Mouse (Mus musculus): Measurements from ENCODE around the gene Col26a1. TPM values are rescaled to one million over a fixed set of nuclear protein-coding genes. Genes with fewer than 3 reads are reported as not detected.

Gene Col26a1
- polyA plus RNA-seq, 1 experiment, result not detected

- 77% methylated on average over 6 of the region's 6 CpGs for WGBS
- Histone ChIP-seq H3K4me3 (replicated peaks; ENCODE audit: control insufficient read depth, low read depth, low read length) (no peak overlapping the region), H3K27ac (ENCODE audit: control insufficient read depth, insufficient read depth, low read depth, low read length, poor library complexity) (no peak overlapping the region), H3K4me1 (ENCODE audit: control insufficient read depth, insufficient read depth, low read length) (no peaks in the 10 kb centered on the region)
- TF ChIP-seq POLR2A (IDR thresholded peaks at IDR 0.05; ENCODE audit: borderline replicate concordance, control insufficient read depth, low read depth, low read length), result no peak
- TF ChIP-seq CTCF (IDR thresholded peaks at IDR 0.05; ENCODE audit: control insufficient read depth, insufficient read depth, low read length), result no peak
Measured at GRCm38 (mm10) chr5:136805019-136805418, 78.0 kb downstream of the Col26a1 start.

DNA sequence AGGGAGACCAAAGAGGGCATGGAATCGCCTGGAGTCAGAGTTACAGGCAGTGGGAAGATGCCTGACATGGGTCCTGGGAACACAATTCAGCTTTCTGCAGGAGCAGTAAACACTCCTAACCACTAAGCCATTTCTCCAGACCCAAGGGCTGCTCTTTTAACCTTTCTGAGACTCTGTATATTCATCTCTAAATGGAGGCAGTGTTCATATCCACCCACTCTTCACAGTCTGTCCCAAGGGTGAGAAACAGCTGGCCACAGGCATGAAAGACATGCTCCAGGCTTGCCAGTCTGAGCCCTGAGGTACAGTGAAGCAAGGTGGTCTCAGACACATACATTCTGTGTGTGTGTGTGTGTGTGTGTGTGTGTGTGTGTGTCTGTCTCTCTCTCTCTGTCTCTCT lies 78.8 kb downstream of the Col26a1 start:
- TF ChIP-seq CTCF (IDR thresholded peaks at IDR 0.05; ENCODE audit: control insufficient read depth, insufficient read depth, low read length) (no peak), POLR2A (IDR thresholded peaks at IDR 0.05; ENCODE audit: borderline replicate concordance, control insufficient read depth, low read depth, low read length) (no peak)
- 58% methylated on average over 1 of the region's 1 CpGs for WGBS
- Histone ChIP-seq H3K27ac (ENCODE audit: control insufficient read depth, insufficient read depth, low read depth, low read length, poor library complexity) (no peak overlapping the region), H3K4me1 (ENCODE audit: control insufficient read depth, insufficient read depth, low read length) (no peaks in the 10 kb centered on the region), H3K4me3 (replicated peaks; ENCODE audit: control insufficient read depth, low read depth, low read length) (no peak overlapping the region)

- H3K27ac ChIP-seq (ENCODE audit: control insufficient read depth, insufficient read depth, low read depth, low read length, poor library complexity), result no peak overlapping the region
- WGBS, result 53% methylated on average over 17 of the region's 17 CpGs
- H3K4me3 ChIP-seq (replicated peaks; ENCODE audit: control insufficient read depth, low read depth, low read length), result no peak overlapping the region
- H3K4me1 ChIP-seq (ENCODE audit: control insufficient read depth, insufficient read depth, low read length), result no peaks in the 10 kb centered on the region
- TF ChIP-seq CTCF (IDR thresholded peaks at IDR 0.05; ENCODE audit: control insufficient read depth, insufficient read depth, low read length) (no peak), POLR2A (IDR thresholded peaks at IDR 0.05; ENCODE audit: borderline replicate concordance, control insufficient read depth, low read depth, low read length) (no peak)
Measured at GRCm38 (mm10) chr5:136802732-136803131, 80.3 kb downstream of the Col26a1 start.

- Histone ChIP-seq H3K4me1 (ENCODE audit: control insufficient read depth, insufficient read depth, low read length) (no peaks in the 10 kb centered on the region), H3K4me3 (replicated peaks; ENCODE audit: control insufficient read depth, low read depth, low read length) (no peak overlapping the region), H3K27ac (ENCODE audit: control insufficient read depth, insufficient read depth, low read depth, low read length, poor library complexity) (0 out of 2 replicates have a peak overlapping the region, but pooled peaks have one; percentile 12)
- WGBS, result 24% methylated on average over 2 of the region's 2 CpGs
- TF ChIP-seq POLR2A (IDR thresholded peaks at IDR 0.05; ENCODE audit: borderline replicate concordance, control insufficient read depth, low read depth, low read length), result no peak
- TF ChIP-seq CTCF (IDR thresholded peaks at IDR 0.05; ENCODE audit: control insufficient read depth, insufficient read depth, low read length), result no peak
Measured at GRCm38 (mm10) chr5:136796917-136797316, 86.1 kb downstream of the Col26a1 start.

DNA sequence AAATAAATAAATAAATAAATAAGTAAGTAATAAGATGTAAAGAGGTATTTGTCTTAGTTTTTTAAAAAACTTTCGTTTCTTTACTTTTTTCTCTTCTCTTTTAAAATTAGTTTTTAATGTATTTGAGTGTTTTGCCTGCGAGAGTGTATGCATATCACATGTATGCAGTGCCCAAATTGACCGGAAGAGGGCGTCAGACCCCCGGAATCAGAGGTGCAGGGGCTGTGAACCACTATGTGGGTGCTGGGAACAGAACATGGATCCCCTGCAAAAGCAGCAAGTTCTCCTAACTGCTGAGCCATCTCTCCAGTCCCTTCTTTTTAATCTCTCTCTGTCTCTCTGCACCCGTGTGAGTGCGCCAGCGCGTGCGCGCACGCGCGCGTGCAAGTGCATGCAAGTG lies 89.2 kb downstream of the Col26a1 start:
- 90% methylated on average over 15 of the region's 15 CpGs for WGBS
- no peak overlapping the region for H3K4me3 ChIP-seq (replicated peaks; ENCODE audit: control insufficient read depth, low read depth, low read length)
- H3K4me1 ChIP-seq (ENCODE audit: control insufficient read depth, insufficient read depth, low read length), result no peaks in the 10 kb centered on the region
- TF ChIP-seq CTCF (IDR thresholded peaks at IDR 0.05; ENCODE audit: control insufficient read depth, insufficient read depth, low read length), result no peak
- TF ChIP-seq POLR2A (IDR thresholded peaks at IDR 0.05; ENCODE audit: borderline replicate concordance, control insufficient read depth, low read depth, low read length), result no peak
- H3K27ac ChIP-seq (ENCODE audit: control insufficient read depth, insufficient read depth, low read depth, low read length, poor library complexity), result no peak overlapping the region

- TF ChIP-seq CTCF (IDR thresholded peaks at IDR 0.05; ENCODE audit: control insufficient read depth, insufficient read depth, low read length) (no peak), POLR2A (IDR thresholded peaks at IDR 0.05; ENCODE audit: borderline replicate concordance, control insufficient read depth, low read depth, low read length) (no peak)
- 77% methylated on average over 10 of the region's 10 CpGs for WGBS
- Histone ChIP-seq H3K4me1 (ENCODE audit: control insufficient read depth, insufficient read depth, low read length) (no peaks in the 10 kb centered on the region), H3K27ac (ENCODE audit: control insufficient read depth, insufficient read depth, low read depth, low read length, poor library complexity) (no peak overlapping the region), H3K4me3 (replicated peaks; ENCODE audit: control insufficient read depth, low read depth, low read length) (no peak overlapping the region)
Measured at GRCm38 (mm10) chr5:136792541-136792940, 90.5 kb downstream of the Col26a1 start.

DNA sequence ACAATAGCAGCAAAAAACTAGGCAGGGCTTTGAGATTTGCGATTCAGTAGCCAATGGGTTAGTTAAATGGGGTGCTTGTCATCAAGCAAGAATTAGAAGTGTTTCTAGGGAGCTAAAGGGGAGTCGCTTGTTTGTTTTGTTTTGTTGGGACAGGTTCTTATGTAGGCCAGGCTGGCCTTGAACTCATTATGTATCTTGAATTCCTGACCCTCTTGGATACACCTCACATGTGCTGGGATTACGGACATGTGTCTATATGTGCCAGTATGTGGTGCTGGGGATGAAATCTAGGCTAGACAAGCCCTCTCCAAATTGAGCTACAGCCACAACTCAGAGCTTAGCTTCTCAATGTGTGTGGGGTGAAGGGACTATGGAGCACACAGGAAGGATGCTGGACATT lies 91.8 kb downstream of the Col26a1 start:
- WGBS, result 75% methylated on average over 3 of the region's 3 CpGs
- no peak overlapping the region for H3K27ac ChIP-seq (ENCODE audit: control insufficient read depth, insufficient read depth, low read depth, low read length, poor library complexity)
- no peaks in the 10 kb centered on the region for H3K4me1 ChIP-seq (ENCODE audit: control insufficient read depth, insufficient read depth, low read length)
- no peak overlapping the region for H3K4me3 ChIP-seq (replicated peaks; ENCODE audit: control insufficient read depth, low read depth, low read length)
- no peak for TF ChIP-seq CTCF (IDR thresholded peaks at IDR 0.05; ENCODE audit: control insufficient read depth, insufficient read depth, low read length)
- no peak for TF ChIP-seq POLR2A (IDR thresholded peaks at IDR 0.05; ENCODE audit: borderline replicate concordance, control insufficient read depth, low read depth, low read length)

DNA sequence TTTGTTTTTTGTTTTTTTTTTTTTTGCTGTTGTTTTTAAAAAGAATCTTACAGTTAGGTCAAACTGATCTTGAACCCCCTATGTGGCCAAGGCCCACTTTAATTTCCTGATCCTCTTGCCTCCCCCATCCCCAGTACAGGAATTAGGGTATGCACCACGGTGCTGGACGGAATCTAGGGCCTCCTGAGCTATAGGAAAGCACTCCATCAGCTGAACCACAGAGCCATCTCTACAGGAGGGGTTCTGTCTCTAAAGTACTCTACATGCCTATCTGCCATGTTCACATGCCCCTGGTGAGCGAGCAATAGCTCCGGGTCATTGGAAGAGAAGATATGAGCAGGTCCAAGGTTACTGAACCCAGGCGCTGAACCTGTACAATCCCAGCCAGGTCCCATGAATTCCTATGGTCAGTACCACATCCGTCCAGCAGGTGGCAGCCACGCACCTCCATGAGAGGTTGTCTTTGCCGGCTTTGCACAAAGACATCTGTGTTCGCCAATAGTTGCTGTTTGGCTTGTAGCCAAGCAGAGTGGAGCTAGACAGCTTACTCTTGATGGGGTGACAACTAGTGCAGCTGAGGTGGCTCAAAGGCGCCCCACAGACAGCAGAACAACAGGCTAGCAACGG lies 92.3 kb downstream of the Col26a1 start:
- Histone ChIP-seq H3K27ac (ENCODE audit: control insufficient read depth, insufficient read depth, low read depth, low read length, poor library complexity) (no peak overlapping the region), H3K4me1 (ENCODE audit: control insufficient read depth, insufficient read depth, low read length) (no peaks in the 10 kb centered on the region), H3K4me3 (replicated peaks; ENCODE audit: control insufficient read depth, low read depth, low read length) (no peak overlapping the region)
- 14% methylated on average over 11 of the region's 11 CpGs for WGBS
- TF ChIP-seq POLR2A (IDR thresholded peaks at IDR 0.05; ENCODE audit: borderline replicate concordance, control insufficient read depth, low read depth, low read length) (no peak), CTCF (IDR thresholded peaks at IDR 0.05; ENCODE audit: control insufficient read depth, insufficient read depth, low read length) (peak; percentile 96)

GRCm38 (mm10) chr5:136784531-136784930 lies 98.5 kb downstream of the Col26a1 start:
- Histone ChIP-seq H3K27ac (ENCODE audit: control insufficient read depth, insufficient read depth, low read depth, low read length, poor library complexity) (no peak overlapping the region), H3K4me3 (replicated peaks; ENCODE audit: control insufficient read depth, low read depth, low read length) (no peak overlapping the region), H3K4me1 (ENCODE audit: control insufficient read depth, insufficient read depth, low read length) (no peaks in the 10 kb centered on the region)
- 53% methylated on average over 8 of the region's 8 CpGs for WGBS
- TF ChIP-seq CTCF (IDR thresholded peaks at IDR 0.05; ENCODE audit: control insufficient read depth, insufficient read depth, low read length) (no peak), POLR2A (IDR thresholded peaks at IDR 0.05; ENCODE audit: borderline replicate concordance, control insufficient read depth, low read depth, low read length) (no peak)

Measured in bone marrow, adult 2 months (tissue).